Mouse (Mus musculus) megakaryocyte, embryonic 14.5 days (primary cell): ENCODE measurements around the gene Chac2.

Experiments used
- FLI1 ChIP-seq: IDR thresholded peaks from 2 replicates; pipeline ENCODE4 v1.6.1; 2012; ENCODE audit warnings: low read length, inconsistent platforms, mixed read lengths
- GATA1 ChIP-seq: IDR thresholded peaks from 3 replicates; pipeline ENCODE4 v1.6.1; 2012; ENCODE audit warnings: mixed read lengths, low read length, inconsistent platforms, borderline replicate concordance

GRCm38 (mm10) chr11:31001169-31001908 lies 15.2 kb upstream of the Chac2 start:
- no peak for TF ChIP-seq GATA1
- no peak for TF ChIP-seq FLI1
